Mouse (Mus musculus): ENCODE data around the gene Slc35b2. TPM values are rescaled to one million over a fixed set of nuclear protein-coding genes. Genes with fewer than 3 reads are reported as not detected.
A peak's percentile ranks its signal among the peaks of the same experiment; 100 is the strongest.

The Slc35b2 gene
- polyA plus RNA-seq, 1 experiment from 2014 or later = 79.5 TPM

DNA sequence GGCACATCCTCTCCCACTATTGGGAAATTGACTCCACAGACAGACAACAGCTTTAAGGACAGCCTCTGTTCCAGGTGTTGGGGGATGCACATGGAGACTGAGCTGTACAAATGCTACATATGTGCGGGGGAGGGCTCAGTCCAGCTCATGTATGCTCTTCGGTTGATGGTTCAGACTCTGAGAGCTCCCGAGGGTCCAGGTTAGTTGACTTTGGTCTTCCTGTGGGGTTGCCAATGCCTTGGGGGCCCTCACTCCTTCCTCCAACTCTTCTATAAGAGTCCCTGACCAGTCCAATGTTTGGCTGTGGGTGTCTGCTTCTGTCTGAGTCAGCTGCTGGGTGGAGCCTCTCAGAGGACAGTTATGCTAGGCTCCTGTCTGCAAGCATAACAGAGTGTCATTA lies 10.6 kb upstream of the Slc35b2 start:
- H3K4me2 ChIP-seq (replicated peaks; ENCODE audit: low read depth) = no peak overlapping the region
- H3K9ac ChIP-seq (ENCODE audit: low read depth, low read length) = no peak overlapping the region
- peaks cover 38% of the 10 kb centered on the region for H3K27me3 ChIP-seq (replicated peaks; ENCODE audit: control insufficient read depth, insufficient read depth, low read length)
- H3K27ac ChIP-seq (ENCODE audit: low read depth, low read length) = no peak overlapping the region
- TF ChIP-seq CTCF (IDR thresholded peaks at IDR 0.05; ENCODE audit: low read depth) = no peak
- no peaks in the 10 kb centered on the region for H3K36me3 ChIP-seq (ENCODE audit: control insufficient read depth, insufficient read depth)
- WGBS = 79% methylated on average over 3 of the region's 3 CpGs
- no peaks in the 10 kb centered on the region for H3K9me3 ChIP-seq (ENCODE audit: control insufficient read depth)
- no peak for ATAC-seq
- H3K4me3 ChIP-seq (ENCODE audit: low read depth, low read length) = no peak overlapping the region
- H3K4me1 ChIP-seq (replicated peaks; ENCODE audit: control insufficient read depth, insufficient read depth, low read length) = peaks cover 3% of the 10 kb centered on the region; the same call in 1 of the 2 replicates

DNA sequence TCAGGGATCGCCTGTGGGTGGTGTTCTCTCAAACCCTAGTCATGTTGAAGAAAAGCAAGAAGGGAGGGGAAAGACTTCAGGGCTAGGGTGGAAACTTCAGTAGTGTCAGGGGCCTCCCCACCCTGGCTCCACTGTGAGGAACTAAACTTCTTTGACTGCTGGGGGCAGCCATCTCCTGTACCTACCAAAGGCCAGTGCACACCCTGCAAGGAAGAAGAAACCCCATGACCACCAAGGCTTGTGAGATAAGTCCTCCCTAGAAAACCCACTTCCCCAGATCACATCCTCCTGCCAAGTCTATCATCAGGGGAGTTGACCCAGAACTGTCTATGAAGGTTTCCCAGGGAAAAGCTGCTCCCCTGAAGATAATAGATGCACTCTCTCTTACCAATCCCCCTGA lies 9.3 kb upstream of the Slc35b2 start:
- no peak for TF ChIP-seq CTCF (IDR thresholded peaks at IDR 0.05; ENCODE audit: low read depth)
- no peak overlapping the region for H3K4me2 ChIP-seq (replicated peaks; ENCODE audit: low read depth)
- H3K27ac ChIP-seq (ENCODE audit: low read depth, low read length) = no peak overlapping the region
- no peak overlapping the region for H3K4me3 ChIP-seq (ENCODE audit: low read depth, low read length)
- no peak for ATAC-seq
- no peaks in the 10 kb centered on the region for H3K9me3 ChIP-seq (ENCODE audit: control insufficient read depth)
- WGBS = 41% methylated on average over 1 of the region's 1 CpGs
- H3K4me1 ChIP-seq (replicated peaks; ENCODE audit: control insufficient read depth, insufficient read depth, low read length) = peaks cover 3% of the 10 kb centered on the region; the same call in 1 of the 2 replicates
- H3K9ac ChIP-seq (ENCODE audit: low read depth, low read length) = no peak overlapping the region
- H3K36me3 ChIP-seq (ENCODE audit: control insufficient read depth, insufficient read depth) = peaks cover 3% of the 10 kb centered on the region; the same call in 1 of the 2 replicates
- peaks cover 24% of the 10 kb centered on the region for H3K27me3 ChIP-seq (replicated peaks; ENCODE audit: control insufficient read depth, insufficient read depth, low read length)

DNA sequence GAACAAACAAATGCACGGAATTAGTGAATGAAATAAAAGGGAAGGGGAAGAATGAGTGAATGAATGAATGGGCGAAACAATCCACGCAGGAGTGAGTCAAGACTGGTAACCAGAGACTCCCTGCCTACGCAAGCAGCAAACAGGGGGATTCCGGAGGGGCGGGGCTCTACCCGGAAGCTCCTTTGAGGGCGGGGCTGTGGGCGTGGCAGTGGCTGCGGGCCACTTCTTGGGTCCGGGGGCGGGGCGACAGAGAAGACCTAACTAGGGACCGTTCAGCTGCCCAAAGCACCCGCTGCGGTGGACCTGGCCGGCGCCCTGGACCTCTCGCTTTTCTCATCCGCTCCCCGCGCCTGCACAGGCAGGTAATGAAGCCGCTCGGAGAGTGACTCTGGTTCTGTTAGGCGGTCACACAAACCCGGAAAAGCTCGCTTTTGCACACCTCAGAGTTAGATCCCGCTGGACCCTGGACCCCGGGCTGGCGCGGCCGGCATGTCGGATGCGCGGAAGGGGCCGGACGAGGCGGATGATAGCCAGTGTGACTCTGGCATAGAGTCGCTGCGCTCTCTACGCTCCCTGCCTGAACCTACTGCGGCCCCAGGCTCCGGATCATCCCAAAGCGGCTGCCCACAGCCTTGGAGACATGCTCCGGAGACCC lies 8.1 kb upstream of the Slc35b2 start, which contains the start of gene Nfkbie:
Gene Nfkbie (plus strand): TSS at position 252 of the 655 bp plus-strand sequence.
- 0 out of 2 replicates have a peak, but pooled peaks have one; percentile 0 for TF ChIP-seq CTCF (IDR thresholded peaks at IDR 0.05; ENCODE audit: low read depth)
- WGBS = under 1% methylated on average over 45 of the region's 45 CpGs
- no peak within 1 kb of the TSS for H3K27ac ChIP-seq (ENCODE audit: low read depth, low read length)

DNA sequence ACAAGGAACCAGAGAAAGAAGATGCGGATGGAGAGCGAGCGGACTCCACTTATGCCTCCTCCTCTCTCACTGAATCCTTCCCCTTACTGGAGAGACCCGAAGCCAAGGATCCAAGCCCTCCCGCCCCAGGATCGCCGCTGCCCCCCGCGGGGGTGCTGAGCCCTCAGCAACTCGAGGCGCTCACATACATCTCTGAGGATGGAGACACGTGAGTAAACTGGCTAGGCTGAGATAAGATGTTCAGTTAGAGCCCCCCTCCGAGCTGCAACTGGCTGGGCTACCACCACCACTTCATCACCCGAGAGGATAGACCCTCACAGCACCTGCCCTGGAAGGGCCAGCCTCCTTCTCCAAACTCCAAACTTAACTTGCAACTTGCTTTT lies 7.6 kb upstream of the Slc35b2 start:
- H3K27me3 ChIP-seq (replicated peaks; ENCODE audit: control insufficient read depth, insufficient read depth, low read length) = peaks cover 11% of the 10 kb centered on the region
- no peak overlapping the region for H3K27ac ChIP-seq (ENCODE audit: low read depth, low read length)
- peak overlapping the region; percentile 62 for H3K9ac ChIP-seq (ENCODE audit: low read depth, low read length)
- H3K4me3 ChIP-seq (ENCODE audit: low read depth, low read length) = peak overlapping the region; percentile 65
- 4% methylated on average over 14 of the region's 14 CpGs for WGBS
- peaks cover 3% of the 10 kb centered on the region; the same call in 1 of the 2 replicates for H3K4me1 ChIP-seq (replicated peaks; ENCODE audit: control insufficient read depth, insufficient read depth, low read length)
- no peaks in the 10 kb centered on the region for H3K9me3 ChIP-seq (ENCODE audit: control insufficient read depth)
- no peak for ATAC-seq
- TF ChIP-seq CTCF (IDR thresholded peaks at IDR 0.05; ENCODE audit: low read depth) = no peak
- peak overlapping the region; percentile 94 for H3K4me2 ChIP-seq (replicated peaks; ENCODE audit: low read depth)
- peaks cover 9% of the 10 kb centered on the region; the same call in 1 of the 2 replicates for H3K36me3 ChIP-seq (ENCODE audit: control insufficient read depth, insufficient read depth)

More for the DNA sequence above, 8.1 kb upstream of the Slc35b2 start, which contains the start of gene Nfkbie:
- peaks cover 9% of the 10 kb centered on the region; the same call in 1 of the 2 replicates for H3K36me3 ChIP-seq (ENCODE audit: control insufficient read depth, insufficient read depth)
- H3K9me3 ChIP-seq (ENCODE audit: control insufficient read depth) = no peaks in the 10 kb centered on the region
- peak within 1 kb of the TSS; percentile 62 for H3K9ac ChIP-seq (ENCODE audit: low read depth, low read length)
- peak; percentile 81 for ATAC-seq
- peaks cover 3% of the 10 kb centered on the region; the same call in 1 of the 2 replicates for H3K4me1 ChIP-seq (replicated peaks; ENCODE audit: control insufficient read depth, insufficient read depth, low read length)
- peak within 1 kb of the TSS; percentile 65 for H3K4me3 ChIP-seq (ENCODE audit: low read depth, low read length)
- H3K4me2 ChIP-seq (replicated peaks; ENCODE audit: low read depth) = peak within 1 kb of the TSS; percentile 94
- H3K27me3 ChIP-seq (replicated peaks; ENCODE audit: control insufficient read depth, insufficient read depth, low read length) = peaks cover 16% of the 10 kb centered on the region

DNA sequence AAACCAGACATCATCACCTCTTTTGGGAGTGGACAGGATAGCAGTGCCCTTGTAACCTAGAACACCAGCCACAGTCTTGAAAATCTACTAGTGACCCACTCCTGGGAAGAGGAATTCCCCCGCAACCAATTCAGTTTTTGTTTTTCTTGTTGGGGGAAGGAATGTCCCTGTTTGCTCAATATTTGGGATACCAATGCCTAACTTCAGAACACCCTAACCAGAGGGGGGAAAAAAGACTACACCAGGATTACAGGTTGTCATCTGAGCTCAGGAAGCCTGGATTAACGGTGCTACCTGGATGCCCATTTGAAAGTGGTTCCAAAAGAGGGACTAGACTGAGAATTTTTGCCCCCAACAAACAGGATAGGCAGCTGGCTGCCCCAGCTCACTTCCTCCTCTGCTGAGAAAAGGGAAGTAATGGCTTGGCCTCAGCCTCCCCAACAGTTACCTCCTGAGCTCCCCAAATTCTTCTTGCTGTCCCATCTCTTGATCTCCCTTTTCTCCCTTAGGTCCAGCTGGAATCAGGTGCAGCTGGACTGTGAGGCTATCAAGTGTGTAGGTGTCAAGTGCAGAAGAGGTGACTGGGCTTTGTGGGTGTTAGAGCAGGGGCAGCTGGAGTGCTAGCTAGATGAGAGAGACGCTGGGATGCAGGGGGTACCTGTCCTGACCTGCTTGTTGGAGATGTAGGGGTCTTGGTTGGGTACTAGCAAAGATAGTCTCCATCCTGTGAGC lies 7.0 kb upstream of the Slc35b2 start:
- ATAC-seq = no peak
- Histone ChIP-seq H3K4me2 (replicated peaks; ENCODE audit: low read depth) (peak overlapping the region; percentile 94), H3K9me3 (ENCODE audit: control insufficient read depth) (no peaks in the 10 kb centered on the region), H3K36me3 (ENCODE audit: control insufficient read depth, insufficient read depth) (peaks cover 9% of the 10 kb centered on the region; the same call in 1 of the 2 replicates), H3K4me1 (replicated peaks; ENCODE audit: control insufficient read depth, insufficient read depth, low read length) (peaks cover 3% of the 10 kb centered on the region; the same call in 1 of the 2 replicates), H3K4me3 (ENCODE audit: low read depth, low read length) (peak overlapping the region; percentile 65), H3K27ac (ENCODE audit: low read depth, low read length) (no peak overlapping the region), H3K27me3 (replicated peaks; ENCODE audit: control insufficient read depth, insufficient read depth, low read length) (peaks cover 6% of the 10 kb centered on the region; the same call in 1 of the 2 replicates), H3K9ac (ENCODE audit: low read depth, low read length) (peak overlapping the region; percentile 62; the same call in 1 of the 2 replicates)
- 59% methylated on average over 3 of the region's 3 CpGs for WGBS
- no peak for TF ChIP-seq CTCF (IDR thresholded peaks at IDR 0.05; ENCODE audit: low read depth)

DNA sequence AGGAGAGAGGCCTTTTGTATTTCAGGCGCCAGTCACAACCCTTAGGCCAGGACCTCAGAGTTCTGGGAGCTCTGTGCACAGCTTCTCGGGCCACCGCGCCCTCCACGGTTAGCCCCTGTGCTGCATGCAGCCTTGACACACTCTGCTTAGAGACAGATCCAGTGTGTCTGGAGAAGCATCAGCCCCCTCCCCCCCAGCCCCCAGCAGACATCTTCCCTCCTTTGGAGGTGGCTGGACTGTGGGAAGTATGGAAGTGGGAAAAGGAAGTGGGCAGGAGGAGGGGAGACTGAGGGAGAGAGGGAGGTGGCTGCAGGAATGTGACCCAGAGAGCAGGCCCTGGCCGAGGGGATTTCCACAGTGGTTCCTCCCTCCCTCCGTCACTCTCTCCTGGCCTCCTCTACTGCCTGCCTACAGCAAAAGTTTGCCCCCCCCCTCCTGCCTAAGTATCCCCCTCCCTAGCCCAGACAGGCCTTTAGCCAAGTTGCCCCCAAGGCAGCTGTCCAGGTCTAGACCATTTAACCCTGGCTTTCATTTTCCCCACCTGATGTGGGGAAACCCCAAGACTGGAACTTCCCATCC lies 6.3 kb upstream of the Slc35b2 start:
- Histone ChIP-seq H3K4me1 (replicated peaks; ENCODE audit: control insufficient read depth, insufficient read depth, low read length) (peaks cover 3% of the 10 kb centered on the region; the same call in 1 of the 2 replicates), H3K9me3 (ENCODE audit: control insufficient read depth) (no peaks in the 10 kb centered on the region), H3K36me3 (ENCODE audit: control insufficient read depth, insufficient read depth) (peaks cover 9% of the 10 kb centered on the region; the same call in 1 of the 2 replicates), H3K27ac (ENCODE audit: low read depth, low read length) (no peak overlapping the region), H3K9ac (ENCODE audit: low read depth, low read length) (no peak overlapping the region), H3K4me2 (replicated peaks; ENCODE audit: low read depth) (no peak overlapping the region; the same call in 1 of the 2 replicates), H3K27me3 (replicated peaks; ENCODE audit: control insufficient read depth, insufficient read depth, low read length) (0 out of 2 replicates have a peak, but pooled peaks cover 6% of the 10 kb centered on the region), H3K4me3 (ENCODE audit: low read depth, low read length) (no peak overlapping the region)
- no peak for TF ChIP-seq CTCF (IDR thresholded peaks at IDR 0.05; ENCODE audit: low read depth)
- no peak for ATAC-seq
- 64% methylated on average over 7 of the region's 7 CpGs for WGBS

Data from intestine, postnatal 0 days (tissue).